Mouse (Mus musculus): ENCODE measurements at regions not wholly inside any gene's neighbourhood (a gene's known extent, or its start where the extent isn't known, plus 50 kb on each side); places are given as distances from the start of the nearest gene placed in this dataset.

DNA sequence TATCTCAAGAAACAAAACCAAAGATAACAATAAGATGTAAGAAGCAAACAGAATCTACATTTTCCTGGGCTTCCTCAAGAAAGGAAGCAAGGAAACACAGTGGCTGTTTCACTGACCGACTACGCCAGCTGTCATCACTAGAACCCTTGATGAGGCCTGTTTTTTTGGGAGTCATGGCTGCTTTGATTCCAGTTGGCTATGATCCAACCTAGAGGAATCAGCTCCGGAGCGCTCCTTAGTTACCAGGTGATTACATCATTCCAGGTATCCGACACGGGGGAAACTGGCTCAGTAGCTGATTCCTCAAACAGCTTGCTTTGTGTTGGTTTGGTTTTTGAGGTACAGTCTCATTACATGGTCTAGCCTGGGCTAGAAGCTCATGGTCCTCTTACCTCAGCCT lies 84.1 kb upstream of the Galnt15 start:
- no peak for DNase-seq (ENCODE audit: low spot score in 2 of 2)

DNA sequence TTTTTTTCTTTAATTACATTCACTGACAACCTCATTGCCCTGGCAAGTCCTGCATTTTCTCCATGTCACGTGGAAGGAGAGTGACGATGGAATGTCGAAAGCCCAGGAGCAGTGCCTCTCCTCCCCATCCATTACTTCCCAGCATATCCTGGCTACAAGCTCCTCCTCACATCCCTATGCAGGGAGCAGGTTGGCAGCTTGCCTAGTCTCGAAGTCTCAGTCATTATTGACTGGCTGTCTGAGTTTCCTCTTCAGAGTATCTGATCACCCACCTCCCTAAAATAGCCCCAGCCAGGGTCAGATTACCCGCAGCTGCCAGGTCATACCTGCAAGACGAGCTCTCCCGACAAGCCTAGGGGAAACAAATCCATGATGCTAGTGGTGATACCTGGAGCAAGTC lies 83.7 kb upstream of the Galnt15 start:
- no peak for DNase-seq (ENCODE audit: low spot score in 2 of 2)

DNA sequence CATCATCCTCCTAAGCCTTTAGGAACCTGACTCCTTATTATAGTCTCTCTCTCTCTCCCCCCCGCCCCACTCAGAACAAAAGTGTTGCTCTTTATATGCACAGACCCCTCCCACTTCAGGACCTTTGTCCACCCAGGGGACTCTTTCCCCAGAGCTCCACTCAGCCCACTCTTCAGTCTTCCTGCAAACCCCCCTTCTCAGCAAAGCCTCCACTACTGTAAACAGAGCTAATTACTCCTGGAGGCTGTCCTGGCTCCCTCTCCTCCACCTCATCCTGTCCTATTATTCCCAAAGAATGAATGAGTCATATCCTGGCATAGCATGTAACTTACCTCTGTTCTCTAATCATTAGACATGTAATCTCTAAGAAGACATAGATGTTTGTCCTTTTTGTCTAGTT lies 82.8 kb upstream of the Galnt15 start:
- no peak for DNase-seq (ENCODE audit: low spot score in 2 of 2)

DNA sequence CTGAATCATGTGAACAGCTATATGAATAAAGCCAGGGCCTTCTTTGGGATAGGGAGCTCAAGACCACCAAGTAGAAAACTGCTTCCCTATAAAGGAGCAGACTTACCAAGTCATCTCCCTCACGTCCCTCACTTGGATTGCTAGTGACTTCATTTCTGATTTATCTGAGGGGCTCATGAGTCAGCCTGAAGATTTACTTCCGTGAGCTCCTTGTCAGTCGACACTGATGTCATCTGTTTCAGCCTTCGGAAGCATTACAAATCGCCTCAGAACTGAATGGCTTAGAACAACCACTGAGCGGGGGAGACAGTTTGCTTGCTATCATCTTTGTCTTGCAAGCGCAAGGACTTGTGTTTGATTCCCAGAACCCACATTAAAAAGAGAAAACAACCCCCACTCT lies 81.5 kb upstream of the Galnt15 start:
- no peak for DNase-seq (ENCODE audit: low spot score in 2 of 2)

- no peak for DNase-seq (ENCODE audit: low spot score in 2 of 2)
Observed at GRCm38 (mm10) chr14:31951894-31952293, 76.9 kb upstream of the Galnt15 start.

DNA sequence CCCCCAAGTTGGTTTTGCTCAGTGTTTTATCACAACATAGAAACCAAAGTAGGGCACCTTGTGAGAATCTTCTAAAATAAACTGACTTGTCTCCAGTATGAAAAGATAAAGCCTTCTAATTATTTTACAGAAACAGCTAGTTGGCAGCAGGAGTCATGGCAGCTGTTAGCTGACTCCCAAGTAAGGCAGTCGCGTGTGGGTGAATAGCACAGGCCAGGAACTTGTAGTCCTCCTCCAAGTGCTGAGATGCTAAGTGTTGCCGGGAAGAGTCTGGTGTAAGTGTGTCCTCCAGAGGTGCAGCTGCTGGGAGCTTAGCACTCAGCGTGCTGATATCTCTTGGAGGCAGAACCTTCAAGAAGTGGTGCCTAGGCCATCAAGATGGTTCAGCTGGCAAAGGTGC lies 75.0 kb upstream of the Galnt15 start:
- DNase-seq (ENCODE audit: low spot score in 2 of 2): no peak

- DNase-seq (ENCODE audit: low spot score in 2 of 2): peak; percentile 51 to 59
Observed at GRCm38 (mm10) chr14:31954945-31955344, 73.8 kb upstream of the Galnt15 start.

DNA sequence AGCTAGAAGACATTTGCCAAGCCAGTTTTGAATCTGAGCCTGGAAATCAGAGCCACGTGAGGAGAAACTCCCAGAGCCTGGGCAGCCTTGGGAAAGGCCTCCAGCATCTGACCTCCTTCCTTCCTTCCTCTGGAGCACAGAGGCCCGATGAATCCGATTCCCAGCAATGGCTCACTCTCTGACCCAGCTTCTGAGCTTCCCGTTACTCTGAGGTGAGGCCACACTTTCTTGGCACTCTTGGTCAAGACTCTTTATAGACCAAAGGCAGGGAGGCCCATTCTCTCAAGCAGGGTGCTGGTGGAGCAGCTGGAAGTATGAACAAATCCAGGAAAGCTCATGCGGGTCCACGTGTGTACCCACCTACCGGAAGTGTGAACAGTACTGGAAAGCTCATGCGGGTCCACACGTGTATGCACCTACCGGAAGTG lies 71.6 kb upstream of the Galnt15 start:
- no peak for DNase-seq (ENCODE audit: low spot score in 2 of 2)

DNA sequence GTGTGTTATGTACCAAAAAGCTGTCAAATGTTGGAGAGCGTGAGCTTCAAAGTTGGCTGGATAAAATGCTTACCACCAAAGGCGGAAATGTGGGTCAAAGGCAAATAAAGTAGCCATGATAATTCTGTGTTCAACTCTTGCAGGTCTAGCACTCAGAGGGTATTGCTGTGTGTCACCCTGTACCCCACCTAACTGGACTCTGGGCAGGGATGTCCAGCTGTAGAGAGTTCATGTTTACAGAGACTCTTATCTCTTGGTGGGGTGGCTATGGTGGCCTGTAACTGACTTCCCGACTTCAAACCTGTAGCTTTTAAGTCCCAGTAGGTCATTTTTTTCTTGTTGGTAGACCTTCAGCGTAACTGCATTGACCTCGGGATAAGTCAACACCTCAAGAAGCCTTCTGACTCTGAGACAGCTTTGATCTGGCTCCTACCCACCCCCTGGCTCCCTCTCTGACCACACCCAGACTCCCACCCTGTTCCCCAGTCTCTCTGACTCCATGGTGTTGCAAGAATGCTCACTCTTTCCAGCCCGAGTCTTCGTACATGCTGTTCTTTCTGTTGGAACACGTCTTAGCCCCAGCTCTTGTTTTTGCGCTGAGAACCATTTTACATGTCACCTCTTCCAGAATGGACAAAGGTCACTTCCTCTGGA lies 68.5 kb upstream of the Galnt15 start:
- peak in 1 of 2 experiments; percentile 69 for DNase-seq (ENCODE audit: low spot score in 2 of 2)

- DNase-seq (ENCODE audit: low spot score in 2 of 2): no peak
Observed at GRCm38 (mm10) chr14:31961442-31961841, 67.3 kb upstream of the Galnt15 start.

- DNase-seq (ENCODE audit: low spot score in 2 of 2): peak in 1 of 2 experiments; percentile 56
Observed at GRCm38 (mm10) chr14:31963131-31963911, 65.5 kb upstream of the Galnt15 start.

DNA sequence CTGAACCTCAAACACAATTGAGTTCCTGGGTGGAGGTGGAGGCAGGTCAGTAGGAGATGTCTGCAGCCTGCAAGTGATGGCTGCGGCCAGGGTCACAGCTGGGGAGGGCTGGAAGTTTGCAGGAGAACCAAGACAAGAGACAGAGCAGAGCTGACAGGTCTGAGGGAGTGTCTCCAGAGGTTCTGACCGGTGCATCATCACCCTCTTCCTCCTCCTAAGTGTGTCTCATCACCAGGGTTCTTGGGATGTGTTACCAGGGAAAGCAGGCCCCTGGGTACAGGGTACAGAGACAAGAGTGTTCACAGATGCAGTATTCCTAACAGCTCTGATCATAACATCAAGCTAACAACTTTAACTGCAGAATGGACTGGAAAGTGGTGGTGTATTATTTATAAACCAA lies 64.7 kb upstream of the Galnt15 start:
- no peak for DNase-seq (ENCODE audit: low spot score in 2 of 2)

GRCm38 (mm10) chr14:31964831-31965230 lies 64.0 kb upstream of the Galnt15 start:
- no peak for DNase-seq (ENCODE audit: low spot score in 2 of 2)

DNA sequence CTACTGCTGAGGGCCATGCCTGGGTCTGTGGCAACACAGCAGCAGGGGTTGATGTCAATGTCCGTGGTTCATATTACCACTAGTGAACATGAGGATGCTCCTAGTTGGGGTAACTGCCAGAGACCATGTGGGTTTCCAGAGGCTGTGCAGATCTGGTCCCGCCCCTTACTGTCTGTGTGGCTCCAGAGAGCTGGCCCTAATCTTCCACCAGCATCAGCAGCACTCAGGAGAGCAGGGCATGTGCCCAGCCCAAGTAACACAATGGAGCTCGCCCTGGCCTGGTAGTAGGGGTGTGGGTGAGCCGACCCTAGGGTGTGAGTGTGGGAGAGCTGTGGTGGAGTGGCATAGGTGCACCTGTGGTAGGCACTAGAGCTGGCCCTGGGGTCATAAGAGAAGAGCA lies 59.3 kb upstream of the Galnt15 start:
- no peak for DNase-seq (ENCODE audit: low spot score in 2 of 2)

- no peak for DNase-seq (ENCODE audit: low spot score in 2 of 2)
Observed at GRCm38 (mm10) chr14:31970245-31970830, 58.5 kb upstream of the Galnt15 start.

DNA sequence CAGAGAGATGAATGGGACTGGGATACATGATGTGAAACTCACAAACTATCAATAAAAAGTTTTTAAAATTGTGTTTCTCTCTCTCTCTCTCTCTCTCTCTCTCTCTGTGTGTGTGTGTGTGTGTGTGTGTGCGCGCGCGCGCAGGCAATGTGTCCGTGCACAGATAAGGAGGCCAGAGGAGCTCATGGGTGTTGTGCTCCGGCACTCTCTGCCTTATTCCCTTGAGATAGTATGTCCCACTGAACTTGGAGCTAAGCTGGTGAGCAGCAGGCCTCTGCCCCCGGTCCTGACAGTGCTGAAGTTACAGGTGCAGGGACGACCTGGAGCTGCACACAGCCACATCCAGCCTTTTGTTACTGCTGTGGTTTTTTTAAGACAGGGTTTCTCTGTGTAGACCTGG lies 57.9 kb upstream of the Galnt15 start:
- no peak for DNase-seq (ENCODE audit: low spot score in 2 of 2)

DNA sequence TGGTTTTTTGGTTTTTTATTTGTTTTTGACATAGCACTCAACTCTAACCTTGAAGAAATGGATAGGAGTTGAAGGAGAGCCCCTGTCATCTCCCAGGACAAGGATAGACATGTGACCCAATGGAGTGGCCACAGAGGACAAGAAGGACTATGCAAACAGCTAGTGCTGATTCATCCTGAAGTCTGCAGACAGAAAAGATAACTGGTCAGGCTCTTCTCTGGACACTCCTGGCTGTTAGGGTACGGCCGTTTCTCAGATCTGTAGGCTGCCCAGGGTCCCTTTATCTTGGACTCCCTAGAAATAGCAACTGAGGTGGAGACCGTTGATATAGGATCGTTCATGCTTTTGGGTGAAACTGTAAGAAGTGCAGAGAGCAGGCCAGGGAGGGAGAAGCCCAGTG lies 55.1 kb upstream of the Galnt15 start:
- DNase-seq (ENCODE audit: low spot score in 2 of 2): no peak

DNA sequence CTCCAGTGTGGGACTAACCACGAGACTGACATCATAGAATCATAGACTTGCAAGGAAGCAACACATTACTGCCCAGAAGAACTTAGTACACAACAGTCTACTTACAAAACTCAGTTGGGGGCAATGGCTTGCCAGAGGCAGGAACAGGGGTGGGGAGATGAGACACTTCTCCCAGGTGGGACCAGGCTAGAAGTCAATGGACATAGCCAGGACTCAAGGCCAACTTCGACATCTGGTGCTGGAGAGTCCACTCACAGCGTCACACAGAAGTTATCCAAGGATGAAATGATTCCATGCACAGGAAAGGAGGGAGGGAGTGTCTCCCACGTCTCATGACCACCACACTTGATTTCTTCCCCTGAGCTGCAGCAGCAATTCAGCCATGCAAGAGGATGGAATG lies 50.6 kb upstream of the Galnt15 start:
- DNase-seq (ENCODE audit: low spot score in 2 of 2): no peak

GRCm38 (mm10) chr14:31978690-31979089 lies 50.1 kb upstream of the Galnt15 start:
- DNase-seq (ENCODE audit: low spot score in 2 of 2): no peak
